Mouse (Mus musculus) myocyte (in vitro differentiated cells): ENCODE results near the gene Mogat2. TPM values are rescaled to one million over a fixed set of nuclear protein-coding genes. Genes with fewer than 3 reads are reported as not detected.

Experiments
- H3K27me3 ChIP-seq: one replicate; pipeline ENCODE4 v1.6.1; 2011; ENCODE audit not compliant: control insufficient read depth, insufficient read depth, insufficient read length
- H3K36me3 ChIP-seq: one replicate; pipeline ENCODE4 v1.6.1; 2011; ENCODE audit not compliant: control insufficient read depth, insufficient read depth
- H3K4me2 ChIP-seq: one replicate; pipeline ENCODE4 v1.6.1; 2011; ENCODE audit warnings: low read depth, control low read depth
- H3K4me3 ChIP-seq: one replicate; pipeline ENCODE4 v1.5.1; 2011; ENCODE audit warnings: mild to moderate bottlenecking, control low read depth, moderate library complexity
- H3K79me2 ChIP-seq: one replicate; pipeline ENCODE4 v1.6.1; 2011; ENCODE audit not compliant: control insufficient read depth, insufficient read depth
- H3ac ChIP-seq: one replicate; pipeline ENCODE4 v1.6.1; 2011; ENCODE audit not compliant: control insufficient read depth, insufficient read length
- CEBPB ChIP-seq: IDR thresholded peaks from 2 replicates; pipeline ENCODE4 v1.6.1; 2011; ENCODE audit warnings: mild to moderate bottlenecking, moderate library complexity; ENCODE audit not compliant: poor library complexity, insufficient read depth, severe bottlenecking
- E2F4 ChIP-seq: IDR thresholded peaks from one replicate; pipeline ENCODE4 v1.6.1; 2011; ENCODE audit warnings: mild to moderate bottlenecking, control low read depth, moderate library complexity; ENCODE audit not compliant: insufficient read depth
- MAX ChIP-seq: IDR thresholded peaks from one replicate; pipeline ENCODE4 v1.6.1; 2011; ENCODE audit warnings: low read depth, mild to moderate bottlenecking, control low read depth
- MYOD1 ChIP-seq, 3 experiments: IDR thresholded peaks; one replicate each; pipeline ENCODE4 v1.6.1; 2011; ENCODE audit warnings: control low read depth in 2 of 3, low read depth in 2 of 3, mild to moderate bottlenecking in 2 of 3, moderate library complexity in 1 of 3; ENCODE audit not compliant: insufficient read length in 2 of 3, control insufficient read depth in 1 of 3
- MYOG ChIP-seq, 3 experiments: IDR thresholded peaks; one replicate each; pipeline ENCODE4 v1.6.1; 2011; ENCODE audit warnings: control low read depth in 2 of 3, low read depth in 2 of 3, mild to moderate bottlenecking in 2 of 3; ENCODE audit not compliant: insufficient read length in 2 of 3, control insufficient read depth in 1 of 3, insufficient read depth in 1 of 3
- POLR2A ChIP-seq: IDR thresholded peaks from one replicate; pipeline ENCODE4 v1.6.1; 2011; ENCODE audit warnings: low read depth, mild to moderate bottlenecking, control low read depth, moderate library complexity; ENCODE audit not compliant: insufficient read length
- POLR2AphosphoS2 ChIP-seq: IDR thresholded peaks from one replicate; pipeline ENCODE4 v1.6.1; 2011; ENCODE audit warnings: low read depth, control low read depth; ENCODE audit not compliant: insufficient read length
- REST ChIP-seq: IDR thresholded peaks from one replicate; pipeline ENCODE4 v1.6.1; 2011; ENCODE audit warnings: mild to moderate bottlenecking, control low read depth, moderate library complexity; ENCODE audit not compliant: insufficient read depth, insufficient read length
- SRF ChIP-seq: IDR thresholded peaks from one replicate; pipeline ENCODE4 v1.6.1; 2011; ENCODE audit warnings: low read depth; ENCODE audit not compliant: control insufficient read depth, insufficient read length
- TCF12 ChIP-seq: IDR thresholded peaks from one replicate; pipeline ENCODE4 v1.6.1; 2011; ENCODE audit warnings: mild to moderate bottlenecking, control low read depth; ENCODE audit not compliant: poor library complexity, insufficient read depth, severe bottlenecking
- TCF3 ChIP-seq: IDR thresholded peaks from one replicate; pipeline ENCODE4 v1.6.1; 2011; ENCODE audit warnings: low read depth, control low read depth; ENCODE audit not compliant: insufficient read length
- USF1 ChIP-seq: IDR thresholded peaks from one replicate; pipeline ENCODE4 v1.6.1; 2011; ENCODE audit warnings: low read depth, mild to moderate bottlenecking, control low read depth, moderate library complexity
- polyA plus RNA-seq: library from polyadenylated mRNA; unstranded; fragments of >200 nt; fragmentation: generic; extraction: Trizol; gene quantifications from one replicate; pipeline ENCODE4 v1.2.1, GENCODE M21; 2012; ENCODE audit warnings: missing spikeins

The Mogat2 gene
- polyA plus RNA-seq, 1 experiment: 1.9 TPM

- no peak for TF ChIP-seq SRF
- TF ChIP-seq MYOD1 (IDR thresholded peaks at IDR 0.05; ENCODE audit: control insufficient read depth in 1 of 3, insufficient read length in 2 of 3, low read depth in 2 of 3): no peak
- no peak for TF ChIP-seq USF1
- TF ChIP-seq MYOG (IDR thresholded peaks at IDR 0.05; ENCODE audit: control insufficient read depth in 1 of 3, insufficient read depth in 1 of 3, insufficient read length in 2 of 3, low read depth in 2 of 3): no peak
- no peak for TF ChIP-seq REST
- no peak for TF ChIP-seq TCF3
- no peak for TF ChIP-seq POLR2AphosphoS2
- no peak for TF ChIP-seq MAX
- no peak for TF ChIP-seq POLR2A
- TF ChIP-seq CEBPB: no peak
- TF ChIP-seq TCF12: no peak
- Histone ChIP-seq H3ac (no peak overlapping the region), H3K27me3 (no peaks in the 10 kb centered on the region), H3K4me2 (no peak overlapping the region), H3K79me2 (no peaks in the 10 kb centered on the region), H3K4me3 (no peak overlapping the region), H3K36me3 (no peaks in the 10 kb centered on the region)
Observed at GRCm38 (mm10) chr7:99172898-99173297, 65.5 kb downstream of the Mogat2 start.

GRCm38 (mm10) chr7:99171730-99172463 lies 66.5 kb downstream of the Mogat2 start:
- Histone ChIP-seq H3K27me3 (no peaks in the 10 kb centered on the region), H3K4me2 (no peak overlapping the region), H3ac (no peak overlapping the region), H3K36me3 (no peaks in the 10 kb centered on the region), H3K4me3 (no peak overlapping the region), H3K79me2 (no peaks in the 10 kb centered on the region)
- no peak for TF ChIP-seq POLR2AphosphoS2
- TF ChIP-seq MAX: no peak
- no peak for TF ChIP-seq MYOD1 (IDR thresholded peaks at IDR 0.05; ENCODE audit: control insufficient read depth in 1 of 3, insufficient read length in 2 of 3, low read depth in 2 of 3)
- TF ChIP-seq USF1: no peak
- TF ChIP-seq TCF12: no peak
- no peak for TF ChIP-seq REST
- no peak for TF ChIP-seq TCF3
- no peak for TF ChIP-seq MYOG (IDR thresholded peaks at IDR 0.05; ENCODE audit: control insufficient read depth in 1 of 3, insufficient read depth in 1 of 3, insufficient read length in 2 of 3, low read depth in 2 of 3)
- TF ChIP-seq CEBPB: no peak
- no peak for TF ChIP-seq POLR2A
- no peak for TF ChIP-seq E2F4

GRCm38 (mm10) chr7:99170519-99170918 lies 67.9 kb downstream of the Mogat2 start:
- Histone ChIP-seq H3K36me3 (no peaks in the 10 kb centered on the region), H3ac (no peak overlapping the region), H3K4me2 (no peak overlapping the region), H3K4me3 (no peak overlapping the region), H3K27me3 (no peaks in the 10 kb centered on the region), H3K79me2 (no peaks in the 10 kb centered on the region)
- TF ChIP-seq USF1 (no peak), E2F4 (no peak), MYOD1 (IDR thresholded peaks at IDR 0.05; ENCODE audit: control insufficient read depth in 1 of 3, insufficient read length in 2 of 3, low read depth in 2 of 3) (no peak), TCF12 (no peak), SRF (no peak), CEBPB (no peak), MAX (no peak), POLR2AphosphoS2 (no peak)

- TF ChIP-seq REST (no peak), POLR2AphosphoS2 (no peak), MAX (no peak), TCF12 (no peak)
- Histone ChIP-seq H3K4me2 (no peak overlapping the region), H3K4me3 (no peak overlapping the region), H3K27me3 (no peaks in the 10 kb centered on the region), H3K79me2 (no peaks in the 10 kb centered on the region), H3K36me3 (no peaks in the 10 kb centered on the region), H3ac (no peak overlapping the region)
Observed at GRCm38 (mm10) chr7:99169717-99170403, 68.6 kb downstream of the Mogat2 start.

Other genes with a start within 250 kb of the Mogat2 start
- 9.0 TPM for gene Uvrag, start 97.5 kb downstream of the Mogat2 start, polyA plus RNA-seq
- gene Dgat2, start 55.9 kb downstream of the Mogat2 start, polyA plus RNA-seq: 6.9 TPM
- gene Map6, start 28.8 kb upstream of the Mogat2 start, polyA plus RNA-seq: 35.1 TPM
- 1,713 TPM for gene Serpinh1, start 114.6 kb upstream of the Mogat2 start, polyA plus RNA-seq
- gene Gdpd5, start 142.8 kb upstream of the Mogat2 start, polyA plus RNA-seq: 9.5 TPM
- not detected for gene Klhl35, start 227.4 kb upstream of the Mogat2 start, polyA plus RNA-seq
- gene Rps3, start 245.1 kb upstream of the Mogat2 start, polyA plus RNA-seq: 2,049 TPM